ENCODE assay signal across 8 mouse cellular contexts in genomic region chr11:26385971-26386370, GRCm38 (mm10). TPM values are rescaled to one million over a fixed set of nuclear protein-coding genes. Genes with fewer than 3 reads are reported as not detected.
A peak's percentile ranks its signal among the peaks of the same experiment; 100 is the strongest.
DNase-seq lines count a peak whose midpoint lies in the region; ATAC-seq and TF ChIP-seq lines count a peak whose summit lies in the region.

Gene Fancl, plus strand, starts transcription at chr11:26386135.

- peak within 1 kb of the TSS; percentile 100 for H3K4me3 ChIP-seq in cerebellum, adult 2 months (replicated peaks; ENCODE audit: insufficient read depth, low read depth, low read length)
- H3K4me3 ChIP-seq in intestine, embryonic 16.5 days (ENCODE audit: low read length), result peak within 1 kb of the TSS; percentile 77
- H3K4me3 ChIP-seq in neural tube, embryonic 13.5 days, result peak within 1 kb of the TSS; percentile 54

- H3K27me3 ChIP-seq in cerebellum, adult 2 months (ENCODE audit: control insufficient read depth, insufficient read depth, low read length), result no peaks in the 10 kb centered on the region
- no peaks in the 10 kb centered on the region for H3K27me3 ChIP-seq in intestine, embryonic 16.5 days (replicated peaks; ENCODE audit: control insufficient read depth, insufficient read depth, low read length)
- no peaks in the 10 kb centered on the region for H3K27me3 ChIP-seq in neural tube, embryonic 13.5 days

- H3K27ac ChIP-seq in cerebellum, adult 2 months (ENCODE audit: insufficient read depth, low read length), result no peak within 1 kb of the TSS
- peak within 1 kb of the TSS; percentile 80 for H3K27ac ChIP-seq in intestine, embryonic 16.5 days (ENCODE audit: low read length)
- H3K27ac ChIP-seq in neural tube, embryonic 13.5 days (replicated peaks), result peak within 1 kb of the TSS; percentile 66; the same call in 1 of the 2 replicates

- H3K9ac ChIP-seq in intestine, embryonic 16.5 days (ENCODE audit: low read depth, low read length), result peak within 1 kb of the TSS; percentile 89
- H3K9ac ChIP-seq in neural tube, embryonic 13.5 days, result peak within 1 kb of the TSS; percentile 65

- no peak for TF ChIP-seq POLR2A in cerebellum, adult 2 months (IDR thresholded peaks at IDR 0.05; ENCODE audit: borderline replicate concordance, insufficient read depth, low read length)

- no peak for TF ChIP-seq CTCF in cerebellum, adult 2 months (IDR thresholded peaks at IDR 0.05; ENCODE audit: borderline replicate concordance, insufficient read depth, low read depth, low read length)

- H3K4me2 ChIP-seq in intestine, embryonic 16.5 days (ENCODE audit: low read depth, low read length), result peak within 1 kb of the TSS; percentile 75
- peak within 1 kb of the TSS; percentile 75 for H3K4me2 ChIP-seq in neural tube, embryonic 13.5 days

- H3K9me3 ChIP-seq in intestine, embryonic 16.5 days (ENCODE audit: control insufficient read depth, low read length), result no peaks in the 10 kb centered on the region
- no peaks in the 10 kb centered on the region for H3K9me3 ChIP-seq in neural tube, embryonic 13.5 days

- ATAC-seq in intestine, embryonic 16.5 days, result no peak
- ATAC-seq in neural tube, embryonic 13.5 days (ENCODE audit: low read depth), result no peak

- no peaks in the 10 kb centered on the region for H3K36me3 ChIP-seq in intestine, embryonic 16.5 days (ENCODE audit: control insufficient read depth, insufficient read depth, low read length)
- H3K36me3 ChIP-seq in neural tube, embryonic 13.5 days, result no peaks in the 10 kb centered on the region

- WGBS in cerebellum, adult 2 months, result 99% methylated on average over 2 of the region's 2 CpGs
- 98% methylated on average over 2 of the region's 2 CpGs for WGBS in intestine, embryonic 16.5 days
- over 99% methylated on average over 2 of the region's 2 CpGs for WGBS in neural tube, embryonic 13.5 days

- H3K4me1 ChIP-seq in cerebellum, adult 2 months (ENCODE audit: control insufficient read depth, insufficient read depth, low read length), result no peaks in the 10 kb centered on the region
- no peaks in the 10 kb centered on the region for H3K4me1 ChIP-seq in intestine, embryonic 16.5 days (ENCODE audit: control insufficient read depth, insufficient read depth, low read length)
- peaks cover 10% of the 10 kb centered on the region; the same call in 1 of the 2 replicates for H3K4me1 ChIP-seq in neural tube, embryonic 13.5 days (replicated peaks)

- DNase-seq in cerebellum, adult 2 months, result no peak
- no peak for DNase-seq in cerebellum, postnatal 25 days
- DNase-seq in thymus, postnatal 0 days (ENCODE audit: low spot score), result no peak
- no peak for DNase-seq in thymus, postnatal 36 days
- no peak for DNase-seq in urinary bladder, postnatal 14 days (ENCODE audit: low spot score)
- no peak for DNase-seq in embryo, embryonic 10.5 days (ENCODE audit: low spot score)

RNA-seq across cellular contexts. Expression of gene Fancl, which starts in this region (rescaled TPM):
- polyA plus RNA-seq in cerebellum, adult 2 months (2012; rRNA removed), result 5.9 and 6.0 TPM in 2 replicates
- 31.9 and 32.6 TPM in 2 replicates for polyA plus RNA-seq in thymus, postnatal 0 days (2015; fragmentation: Nextera tagmentation; extraction: Ambion mirVana)
- polyA plus RNA-seq in intestine, embryonic 16.5 days (2015; fragmentation: Nextera tagmentation; extraction: Ambion mirVana), result 20.2 and 24.6 TPM in 2 replicates
- polyA plus RNA-seq in neural tube, embryonic 13.5 days (2015; fragmentation: Nextera tagmentation; extraction: Ambion mirVana), result 9.9 and 12.5 TPM in 2 replicates
